Mouse (Mus musculus) G1E (cell line): ENCODE results near the gene Arl15.

Source experiments
- CTCF ChIP-seq: IDR thresholded peaks from 2 replicates; pipeline ENCODE4 v1.5.1; 2012; ENCODE audit warnings: low read depth, low read length, inconsistent platforms, mixed read lengths
- POLR2AphosphoS5 ChIP-seq: IDR thresholded peaks from 2 replicates; pipeline ENCODE4 v1.6.1; 2012; ENCODE audit warnings: low read depth, low read length, inconsistent platforms; ENCODE audit not compliant: insufficient replicate concordance
- TAL1 ChIP-seq: conservative IDR thresholded peaks from 2 replicates; pipeline ENCODE4 v1.6.1; 2012; ENCODE audit warnings: low read depth, low read length, inconsistent platforms, mixed read lengths

- no peak for TF ChIP-seq CTCF
- TF ChIP-seq POLR2AphosphoS5, result no peak
- TF ChIP-seq TAL1, result no peak
These were observed 144.3 kb downstream of the Arl15 start for GRCm38 (mm10) chr13:113938561-113938960.
